Mouse (Mus musculus) limb, embryonic 14.5 days (tissue): ENCODE measurements around the gene Sobp. TPM values are rescaled to one million over a fixed set of nuclear protein-coding genes. Genes with fewer than 3 reads are reported as not detected.

Experiments
- ATAC-seq: fragments of 200-750 bp; cut with Nextera tagmentation; 2 replicates; pipeline ENCODE4 v1.8.0; 2017; ENCODE audit warnings: low read depth, moderate number of reproducible peaks, moderate TSS enrichment; ENCODE audit not compliant: low FRiP score
- DNase-seq: peaks from one replicate; pipeline ENCODE4 v3.0.0-alpha.2; 2015; ENCODE audit warnings: low spot score
- H3K27ac ChIP-seq: fragments of 300-500 bp; sonication (generic); replicated peaks from 2 replicates; pipeline ENCODE4 v1.5.1; 2014; ENCODE audit warnings: low read depth, mild to moderate bottlenecking, low read length, moderate library complexity, mixed read lengths
- H3K27me3 ChIP-seq: fragments of 300-500 bp; sonication (generic); 2 replicates; pipeline ENCODE4 v1.6.1; 2014; ENCODE audit warnings: low read length, mixed read lengths; ENCODE audit not compliant: control insufficient read depth, insufficient read depth
- H3K36me3 ChIP-seq: fragments of 300-500 bp; sonication (generic); 2 replicates; pipeline ENCODE4 v1.6.1; 2014; ENCODE audit warnings: mild to moderate bottlenecking, low read length, moderate library complexity, mixed read lengths; ENCODE audit not compliant: control insufficient read depth, insufficient read depth
- H3K4me1 ChIP-seq: fragments of 300-500 bp; sonication (generic); 2 replicates; pipeline ENCODE4 v1.6.1; 2014; ENCODE audit warnings: antibody characterized with exemption, low read length, mixed read lengths; ENCODE audit not compliant: control insufficient read depth, insufficient read depth
- H3K4me2 ChIP-seq: fragments of 300-500 bp; sonication (generic); replicated peaks from 2 replicates; pipeline ENCODE4 v1.6.1; 2014; ENCODE audit warnings: low read depth, mild to moderate bottlenecking, low read length, moderate library complexity; ENCODE audit not compliant: severe bottlenecking
- H3K4me3 ChIP-seq: fragments of 300-500 bp; sonication (generic); replicated peaks from 2 replicates; pipeline ENCODE4 v1.5.1; 2014; ENCODE audit warnings: low read length
- H3K9ac ChIP-seq: fragments of 300-500 bp; sonication (generic); 2 replicates; pipeline ENCODE4 v1.6.1; 2014; ENCODE audit warnings: mild to moderate bottlenecking, low read depth, low read length, moderate library complexity; ENCODE audit not compliant: severe bottlenecking
- H3K9me3 ChIP-seq: fragments of 300-500 bp; sonication (generic); 2 replicates; pipeline ENCODE4 v1.6.1; 2016; ENCODE audit warnings: low read length; ENCODE audit not compliant: control insufficient read depth
- POLR2A ChIP-seq: fragments of 200-500 bp; IDR thresholded peaks from 2 replicates; pipeline ENCODE4 v1.8.0; 2012; ENCODE audit warnings: inconsistent platforms, mild to moderate bottlenecking, moderate library complexity, borderline replicate concordance; ENCODE audit not compliant: insufficient read depth, insufficient read length; ENCODE audit errors: extremely low read depth
- WGBS: fragments of 180-500 bp; shearing (Covaris S2); extraction: QIAGEN DNeasy Blood & Tissue Kit; methylation state at CpG from one replicate; pipeline ENCODE4 v1.1.7; 2014; 5-methylcytosine and 5-hydroxymethylcytosine counted together
- polyA plus RNA-seq, 2 experiments: library from polyadenylated mRNA; depleted of rRNA in 1 of 2; stranded (reverse) in 1 of 2; unstranded in 1 of 2; fragments of >200 nt; fragmentation: Nextera tagmentation in 1 of 2; extraction: Ambion mirVana in 1 of 2; gene quantifications; 2 replicates each; pipeline versions ENCODE4 v1.2.1 to v1.2.3; 2012 to 2014

Gene Sobp
- polyA plus RNA-seq, 2 experiments: 4.9 to 6.2 TPM

- H3K27ac ChIP-seq: no peak overlapping the region
- no peak for DNase-seq
- no peaks in the 10 kb centered on the region for H3K27me3 ChIP-seq
- no peak for ATAC-seq
- H3K4me2 ChIP-seq: no peak overlapping the region
- H3K4me1 ChIP-seq: peaks cover 7% of the 10 kb centered on the region
- H3K9ac ChIP-seq: no peak overlapping the region
- no peaks in the 10 kb centered on the region for H3K9me3 ChIP-seq
- no peaks in the 10 kb centered on the region for H3K36me3 ChIP-seq
- TF ChIP-seq POLR2A: no peak
- no peak overlapping the region for H3K4me3 ChIP-seq
- 92% methylated on average over 13 of the region's 13 CpGs for WGBS
Measured at GRCm38 (mm10) chr10:43217361-43217900, 43.1 kb upstream of the Sobp start.

DNA sequence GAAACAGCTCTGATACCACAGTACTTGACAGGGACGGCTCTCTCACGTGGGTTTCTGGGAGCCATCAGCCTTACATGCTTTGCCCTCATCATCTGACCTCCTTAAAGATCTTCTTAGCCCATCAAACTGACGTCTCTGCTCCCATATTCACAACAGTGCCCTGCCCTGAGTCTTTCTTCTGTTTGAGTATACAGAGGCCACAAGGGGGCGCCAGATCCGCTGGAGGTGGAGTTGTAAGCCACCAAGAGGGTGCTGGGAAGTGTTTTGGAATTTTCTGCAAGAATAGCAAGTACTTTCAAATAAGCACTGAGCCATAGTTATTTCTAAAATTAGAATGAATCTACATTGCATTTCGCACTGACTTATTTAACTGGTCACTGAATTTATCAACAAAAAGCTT lies 37.5 kb upstream of the Sobp start:
- H3K36me3 ChIP-seq: no peaks in the 10 kb centered on the region
- no peaks in the 10 kb centered on the region for H3K9me3 ChIP-seq
- H3K4me2 ChIP-seq: no peak overlapping the region
- no peak overlapping the region for H3K27ac ChIP-seq
- H3K27me3 ChIP-seq: no peaks in the 10 kb centered on the region
- WGBS: 38% methylated on average over 6 of the region's 6 CpGs
- no peaks in the 10 kb centered on the region for H3K4me1 ChIP-seq
- no peak for TF ChIP-seq POLR2A
- H3K4me3 ChIP-seq: no peak overlapping the region
- no peak overlapping the region for H3K9ac ChIP-seq
- DNase-seq: no peak
- ATAC-seq: no peak

- Histone ChIP-seq H3K27me3 (no peaks in the 10 kb centered on the region), H3K4me1 (no peaks in the 10 kb centered on the region), H3K9ac (no peak overlapping the region), H3K36me3 (no peaks in the 10 kb centered on the region), H3K4me3 (no peak overlapping the region), H3K4me2 (no peak overlapping the region), H3K27ac (no peak overlapping the region), H3K9me3 (no peaks in the 10 kb centered on the region)
- WGBS: 75% methylated on average over 3 of the region's 3 CpGs
- ATAC-seq (no peak), DNase-seq (no peak)
- TF ChIP-seq POLR2A: no peak
Measured at GRCm38 (mm10) chr10:43203865-43204264, 29.5 kb upstream of the Sobp start.

DNA sequence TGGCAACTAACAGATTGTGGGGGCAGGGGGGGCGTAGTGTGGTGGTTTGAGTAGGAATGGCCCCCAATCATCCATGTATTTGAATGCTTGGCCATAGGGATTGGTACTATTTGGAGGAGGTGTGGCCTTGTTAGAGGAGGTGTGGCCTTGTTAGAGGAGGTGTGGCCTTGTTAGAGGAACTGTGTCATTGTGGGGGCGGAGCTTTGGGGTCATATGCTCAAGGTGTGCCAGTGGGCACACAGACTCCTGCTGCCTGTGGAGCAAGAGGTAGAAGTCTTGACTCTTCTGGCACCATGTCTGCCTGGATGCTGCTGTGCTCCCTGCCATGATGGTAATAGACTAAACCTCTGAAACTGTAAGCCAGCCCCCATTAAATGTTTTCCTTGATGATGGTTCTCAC lies 25.9 kb upstream of the Sobp start:
- Histone ChIP-seq H3K4me2 (no peak overlapping the region), H3K9me3 (no peaks in the 10 kb centered on the region), H3K4me1 (no peaks in the 10 kb centered on the region), H3K27ac (no peak overlapping the region), H3K36me3 (no peaks in the 10 kb centered on the region), H3K9ac (no peak overlapping the region), H3K4me3 (no peak overlapping the region), H3K27me3 (no peaks in the 10 kb centered on the region)
- no peak for TF ChIP-seq POLR2A
- ATAC-seq (no peak), DNase-seq (no peak)
- WGBS: 86% methylated on average over 2 of the region's 2 CpGs

DNA sequence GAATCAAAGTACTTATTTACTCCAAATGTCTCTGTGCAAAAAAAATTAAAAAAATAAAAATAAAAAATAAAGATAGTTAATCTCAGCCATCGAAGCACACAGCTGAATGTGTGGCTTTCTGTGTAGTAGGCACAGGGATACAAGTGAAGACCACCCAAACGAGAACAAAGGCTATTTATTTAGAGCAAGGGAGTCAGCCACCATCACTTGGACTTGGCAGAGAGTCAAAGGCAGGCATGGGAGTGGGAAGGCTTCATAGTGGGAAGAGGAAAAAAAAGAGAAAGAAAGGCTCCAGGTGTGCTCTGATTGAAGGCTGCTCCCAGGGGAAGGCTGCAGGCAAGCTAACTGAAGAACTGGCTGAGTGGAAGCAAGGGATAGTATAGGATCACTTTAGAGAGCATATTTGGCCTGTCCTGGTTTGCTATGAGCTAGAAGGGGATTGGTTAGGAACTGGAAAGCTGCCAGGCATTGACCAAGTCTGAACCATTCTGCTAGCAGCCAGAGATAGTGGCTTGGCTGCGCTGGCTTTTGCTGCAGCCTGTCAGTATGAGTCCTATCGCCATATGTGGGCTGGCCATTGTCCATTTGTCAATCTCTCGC lies 6.1 kb upstream of the Sobp start:
- no peaks in the 10 kb centered on the region for H3K9me3 ChIP-seq
- WGBS: 59% methylated on average over 5 of the region's 5 CpGs
- H3K4me2 ChIP-seq: no peak overlapping the region
- H3K4me3 ChIP-seq: no peak overlapping the region
- no peak overlapping the region for H3K27ac ChIP-seq
- no peak for DNase-seq
- no peaks in the 10 kb centered on the region for H3K36me3 ChIP-seq
- TF ChIP-seq POLR2A: no peak
- H3K4me1 ChIP-seq: no peaks in the 10 kb centered on the region
- no peak for ATAC-seq
- no peak overlapping the region for H3K9ac ChIP-seq
- H3K27me3 ChIP-seq: 0 out of 2 replicates have a peak, but pooled peaks cover 17% of the 10 kb centered on the region
